Mouse (Mus musculus): ENCODE results near the gene Arl5c. TPM values are rescaled to one million over a fixed set of nuclear protein-coding genes. Genes with fewer than 3 reads are reported as not detected.

Gene Arl5c
- polyA plus RNA-seq (2015; fragmentation: Nextera tagmentation; extraction: Ambion mirVana): 9.6 and 14.7 TPM in 2 replicates

GRCm38 (mm10) chr11:97995564-97996288 is at the start of gene Arl5c:
Arl5c (minus strand) TSS chr11:97996181.
- peak within 1 kb of the TSS; percentile 74 for H3K9ac ChIP-seq
- H3K4me1 ChIP-seq: peaks cover 12% of the 10 kb centered on the region
- under 1% methylated on average over 26 of the region's 26 CpGs for WGBS
- no peaks in the 10 kb centered on the region for H3K9me3 ChIP-seq
- H3K4me2 ChIP-seq: peak within 1 kb of the TSS; percentile 94
- 0 out of 2 replicates have a peak, but pooled peaks have one; percentile 53 for ATAC-seq (ENCODE audit: insufficient number of reproducible peaks, insufficient read depth, low FRiP score, low TSS enrichment, low read depth)
- peak within 1 kb of the TSS; percentile 51; the same call in 1 of the 2 replicates for H3K27ac ChIP-seq
- H3K36me3 ChIP-seq: no peaks in the 10 kb centered on the region
- H3K4me3 ChIP-seq: peak within 1 kb of the TSS; percentile 55
- H3K27me3 ChIP-seq: 0 out of 2 replicates have a peak, but pooled peaks cover 5% of the 10 kb centered on the region

GRCm38 (mm10) chr11:98045596-98045995 is 49.6 kb upstream of the Arl5c start:
- 0 out of 2 replicates have a peak, but pooled peaks cover 4% of the 10 kb centered on the region for H3K4me1 ChIP-seq
- no peak overlapping the region for H3K4me3 ChIP-seq
- H3K27ac ChIP-seq: no peak overlapping the region
- ATAC-seq (ENCODE audit: insufficient number of reproducible peaks, insufficient read depth, low FRiP score, low TSS enrichment, low read depth): no peak
- H3K9me3 ChIP-seq: no peaks in the 10 kb centered on the region
- no peak overlapping the region for H3K9ac ChIP-seq
- H3K27me3 ChIP-seq: peaks cover 31% of the 10 kb centered on the region
- 64% methylated on average over 4 of the region's 4 CpGs for WGBS
- no peak overlapping the region for H3K4me2 ChIP-seq
- no peaks in the 10 kb centered on the region for H3K36me3 ChIP-seq

- 73% methylated on average over 5 of the region's 5 CpGs for WGBS
- no peak overlapping the region for H3K4me2 ChIP-seq
- H3K9me3 ChIP-seq: no peaks in the 10 kb centered on the region
- H3K27me3 ChIP-seq: peaks cover 17% of the 10 kb centered on the region
- ATAC-seq (ENCODE audit: insufficient number of reproducible peaks, insufficient read depth, low FRiP score, low TSS enrichment, low read depth): no peak
- H3K4me3 ChIP-seq: no peak overlapping the region
- H3K9ac ChIP-seq: peak overlapping the region; percentile 28; the same call in 1 of the 2 replicates
- H3K4me1 ChIP-seq: peaks cover 4% of the 10 kb centered on the region; the same call in 1 of the 2 replicates
- no peaks in the 10 kb centered on the region for H3K36me3 ChIP-seq
- H3K27ac ChIP-seq: no peak overlapping the region
These were observed 48.1 kb upstream of the Arl5c start for GRCm38 (mm10) chr11:98044074-98044473.

GRCm38 (mm10) chr11:98042741-98043140 is 46.8 kb upstream of the Arl5c start:
- Histone ChIP-seq H3K27me3 (peaks cover 10% of the 10 kb centered on the region; the same call in 1 of the 2 replicates), H3K4me1 (peaks cover 7% of the 10 kb centered on the region; the same call in 1 of the 2 replicates), H3K27ac (no peak overlapping the region), H3K9ac (no peak overlapping the region), H3K9me3 (no peaks in the 10 kb centered on the region), H3K4me2 (no peak overlapping the region), H3K4me3 (no peak overlapping the region), H3K36me3 (no peaks in the 10 kb centered on the region)
- no peak for ATAC-seq (ENCODE audit: insufficient number of reproducible peaks, insufficient read depth, low FRiP score, low TSS enrichment, low read depth)
- WGBS: 86% methylated on average over 6 of the region's 6 CpGs

GRCm38 (mm10) chr11:98040975-98041374 is 45.0 kb upstream of the Arl5c start:
- H3K27ac ChIP-seq: no peak overlapping the region
- WGBS: 59% methylated on average over 8 of the region's 8 CpGs

GRCm38 (mm10) chr11:98037871-98038270 is 41.9 kb upstream of the Arl5c start:
- Histone ChIP-seq H3K4me2 (no peak overlapping the region), H3K4me1 (peaks cover 29% of the 10 kb centered on the region), H3K9ac (no peak overlapping the region), H3K9me3 (no peaks in the 10 kb centered on the region), H3K27ac (no peak overlapping the region), H3K27me3 (peaks cover 32% of the 10 kb centered on the region), H3K36me3 (no peaks in the 10 kb centered on the region), H3K4me3 (no peak overlapping the region)
- WGBS: 64% methylated on average over 14 of the region's 14 CpGs
- no peak for ATAC-seq (ENCODE audit: insufficient number of reproducible peaks, insufficient read depth, low FRiP score, low TSS enrichment, low read depth)

More at GRCm38 (mm10) chr11:98040975-98041374, 45.0 kb upstream of the Arl5c start:
- no peak overlapping the region for H3K4me2 ChIP-seq
- ATAC-seq (ENCODE audit: insufficient number of reproducible peaks, insufficient read depth, low FRiP score, low TSS enrichment, low read depth): no peak
- H3K4me3 ChIP-seq: no peak overlapping the region
- no peaks in the 10 kb centered on the region for H3K36me3 ChIP-seq
- H3K9ac ChIP-seq: 0 out of 2 replicates have a peak overlapping the region, but pooled peaks have one; percentile 16
- H3K27me3 ChIP-seq: peaks cover 23% of the 10 kb centered on the region
- peaks cover 15% of the 10 kb centered on the region for H3K4me1 ChIP-seq
- H3K9me3 ChIP-seq: no peaks in the 10 kb centered on the region

- WGBS: under 1% methylated on average over 27 of the region's 27 CpGs
- H3K9me3 ChIP-seq: no peaks in the 10 kb centered on the region
- no peak for ATAC-seq (ENCODE audit: insufficient number of reproducible peaks, insufficient read depth, low FRiP score, low TSS enrichment, low read depth)
- peak overlapping the region; percentile 39 for H3K4me3 ChIP-seq
- H3K9ac ChIP-seq: peak overlapping the region; percentile 59
- H3K4me2 ChIP-seq: peak overlapping the region; percentile 76
- H3K36me3 ChIP-seq: peaks cover 4% of the 10 kb centered on the region
- peaks cover 32% of the 10 kb centered on the region for H3K27me3 ChIP-seq
- no peak overlapping the region for H3K27ac ChIP-seq
- H3K4me1 ChIP-seq: peaks cover 25% of the 10 kb centered on the region
These were observed 40.0 kb upstream of the Arl5c start for GRCm38 (mm10) chr11:98035977-98036377.

GRCm38 (mm10) chr11:98034840-98035239 is 38.9 kb upstream of the Arl5c start:
- no peak overlapping the region for H3K27ac ChIP-seq

GRCm38 (mm10) chr11:98034061-98034460 is 38.1 kb upstream of the Arl5c start:
- Histone ChIP-seq H3K4me1 (peaks cover 25% of the 10 kb centered on the region), H3K36me3 (peaks cover 24% of the 10 kb centered on the region), H3K4me2 (no peak overlapping the region), H3K4me3 (no peak overlapping the region), H3K9ac (no peak overlapping the region), H3K9me3 (no peaks in the 10 kb centered on the region), H3K27ac (no peak overlapping the region), H3K27me3 (peaks cover 32% of the 10 kb centered on the region)
- WGBS: 81% methylated on average over 5 of the region's 5 CpGs
- ATAC-seq (ENCODE audit: insufficient number of reproducible peaks, insufficient read depth, low FRiP score, low TSS enrichment, low read depth): no peak

More at GRCm38 (mm10) chr11:98034840-98035239, 38.9 kb upstream of the Arl5c start:
- Histone ChIP-seq H3K4me3 (no peak overlapping the region), H3K4me1 (peaks cover 25% of the 10 kb centered on the region), H3K9me3 (no peaks in the 10 kb centered on the region), H3K9ac (peak overlapping the region; percentile 51), H3K27me3 (peaks cover 32% of the 10 kb centered on the region), H3K4me2 (no peak overlapping the region), H3K36me3 (peaks cover 16% of the 10 kb centered on the region)
- no peak for ATAC-seq (ENCODE audit: insufficient number of reproducible peaks, insufficient read depth, low FRiP score, low TSS enrichment, low read depth)
- 27% methylated on average over 4 of the region's 4 CpGs for WGBS

- Histone ChIP-seq H3K27me3 (peaks cover 13% of the 10 kb centered on the region), H3K9me3 (no peaks in the 10 kb centered on the region), H3K27ac (no peak overlapping the region), H3K36me3 (peaks cover 34% of the 10 kb centered on the region), H3K4me2 (no peak overlapping the region), H3K4me1 (peaks cover 29% of the 10 kb centered on the region), H3K4me3 (no peak overlapping the region), H3K9ac (no peak overlapping the region)
- WGBS: 4% methylated on average over 5 of the region's 5 CpGs
- ATAC-seq (ENCODE audit: insufficient number of reproducible peaks, insufficient read depth, low FRiP score, low TSS enrichment, low read depth): no peak
These were observed 35.4 kb upstream of the Arl5c start for GRCm38 (mm10) chr11:98031443-98031770.

- no peak for ATAC-seq (ENCODE audit: insufficient number of reproducible peaks, insufficient read depth, low FRiP score, low TSS enrichment, low read depth)
- WGBS: 47% methylated on average over 5 of the region's 5 CpGs
- H3K27me3 ChIP-seq: peaks cover 8% of the 10 kb centered on the region
- no peak overlapping the region; the same call in 1 of the 2 replicates for H3K4me3 ChIP-seq
- H3K9ac ChIP-seq: no peak overlapping the region
- peaks cover 26% of the 10 kb centered on the region for H3K4me1 ChIP-seq
- H3K36me3 ChIP-seq: peaks cover 34% of the 10 kb centered on the region
- no peaks in the 10 kb centered on the region for H3K9me3 ChIP-seq
- no peak overlapping the region for H3K27ac ChIP-seq
- no peak overlapping the region for H3K4me2 ChIP-seq
These were observed 34.9 kb upstream of the Arl5c start for GRCm38 (mm10) chr11:98030701-98031442.
